Mouse (Mus musculus) C2C12 (cell line): ENCODE results near the gene Trio.

Source experiments
- CEBPB ChIP-seq: IDR thresholded peaks from one replicate; pipeline ENCODE4 v1.6.1; 2011; ENCODE audit warnings: low read depth, mild to moderate bottlenecking, control low read depth, moderate library complexity
- CTCF ChIP-seq: IDR thresholded peaks from one replicate; pipeline ENCODE4 v1.5.1; 2011; ENCODE audit not compliant: control insufficient read depth, insufficient read depth, insufficient read length
- MAX ChIP-seq: IDR thresholded peaks from one replicate; pipeline ENCODE4 v1.6.1; 2011; ENCODE audit warnings: mild to moderate bottlenecking, control low read depth
- MYOD1 ChIP-seq: IDR thresholded peaks from one replicate; pipeline ENCODE4 v1.6.1; 2011; ENCODE audit warnings: low read depth; ENCODE audit not compliant: control insufficient read depth, insufficient read length
- USF1 ChIP-seq: IDR thresholded peaks from one replicate; pipeline ENCODE4 v1.6.1; 2011; ENCODE audit warnings: low read depth, mild to moderate bottlenecking, control low read depth, moderate library complexity

GRCm38 (mm10) chr15:28051811-28052210, 26.2 kb upstream of the Trio start:
- TF ChIP-seq CTCF (no peak), MAX (no peak), MYOD1 (no peak), CEBPB (no peak), USF1 (no peak)
